8 mouse cellular contexts compared by ENCODE assay signal in genomic region chr5:35033068-35033467, GRCm38 (mm10). TPM values are rescaled to one million over a fixed set of nuclear protein-coding genes. Genes with fewer than 3 reads are reported as not detected.
DNase-seq lines count a peak whose midpoint lies in the region.

No protein-coding gene starts in this region.

- peak; percentile 28 for DNase-seq in embryo, embryonic 11 days
- DNase-seq in embryo, embryonic 10.5 days (ENCODE audit: low spot score): no peak
- DNase-seq in right cerebral cortex, postnatal 14 days: peak; percentile 37
- no peak for DNase-seq in right cerebral cortex, postnatal 10 days (ENCODE audit: low spot score in 2 of 2)
- peak; percentile 66 for DNase-seq in lung, postnatal 10 days
- DNase-seq in thymus, postnatal 4 days: peak; percentile 76
- no peak for DNase-seq in layer of hippocampus, adult 18-20 months (ENCODE audit: low spot score in 2 of 2)
- no peak for DNase-seq in testis, postnatal 10 days (ENCODE audit: low spot score)

RNA-seq across cellular contexts. Expression of gene Hgfac, which starts 8.2 kb away (rescaled TPM):
- 1 to 10 TPM; 1.0 to 2.2 TPM for total RNA-seq in layer of hippocampus, adult 18-20 months (2021)

RNA-seq across cellular contexts. Expression of gene Dok7, which starts 23.5 kb away (rescaled TPM):
- total RNA-seq in layer of hippocampus, adult 18-20 months (2021): 10 to 100 TPM; 19.0 to 21.5 TPM

Comparison
In these comparisons a context has a peak if more than half of its experiments do, and no peak if none do; other contexts are left out.
1. DNase-seq: peak in embryo, embryonic 11 days (single experiment), right cerebral cortex, postnatal 14 days (single experiment), lung, postnatal 10 days (single experiment) and thymus, postnatal 4 days (single experiment); none in embryo, embryonic 10.5 days (single experiment), right cerebral cortex, postnatal 10 days (0 of 2), layer of hippocampus, adult 18-20 months (0 of 2) and testis, postnatal 10 days (single experiment).